Mouse (Mus musculus): ENCODE data around the gene Gm10803.

DNA sequence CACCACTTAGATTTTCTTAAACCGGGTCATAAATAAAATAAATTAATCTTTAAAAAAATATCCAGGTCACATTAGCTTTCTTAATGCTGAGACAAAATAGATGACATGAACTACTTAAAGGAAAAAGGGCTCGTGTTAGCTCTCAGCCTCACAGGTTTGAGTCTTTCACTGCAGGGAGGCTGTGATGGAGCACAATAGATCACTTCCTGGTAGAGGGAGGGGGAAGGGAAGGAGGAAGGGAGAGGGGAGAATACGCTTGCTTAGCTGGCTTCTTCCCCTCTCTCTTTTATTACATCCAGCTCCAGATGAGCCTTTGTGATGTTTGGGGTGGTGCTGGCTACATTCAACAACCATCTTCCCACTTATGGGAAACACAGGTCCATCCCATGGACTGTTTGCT, 20.9 kb downstream of the Gm10803 start:
- TF ChIP-seq CTCF (IDR thresholded peaks at IDR 0.05) (no peak), EP300 (IDR thresholded peaks at IDR 0.05) (no peak)

Data from lung, postnatal 0 days (tissue).